Mouse (Mus musculus): ENCODE results near the gene Ncf2. TPM values are rescaled to one million over a fixed set of nuclear protein-coding genes. Genes with fewer than 3 reads are reported as not detected.

The Ncf2 gene
- polyA plus RNA-seq, 1 experiment from 2014 or later, result 2.6 TPM

- WGBS, result 88% methylated on average over 1 of the region's 1 CpGs
- H3K4me1 ChIP-seq (replicated peaks; ENCODE audit: control insufficient read depth, insufficient read depth), result no peaks in the 10 kb centered on the region
- H3K4me2 ChIP-seq (replicated peaks; ENCODE audit: low read depth), result no peak overlapping the region
- no peaks in the 10 kb centered on the region for H3K9me3 ChIP-seq (ENCODE audit: control insufficient read depth, low read length)
- peaks cover 37% of the 10 kb centered on the region for H3K36me3 ChIP-seq (ENCODE audit: control insufficient read depth, insufficient read depth, low read length)
- TF ChIP-seq CTCF (IDR thresholded peaks at IDR 0.05; ENCODE audit: low read depth) (no peak), EP300 (optimal IDR thresholded peaks at IDR 0.05) (no peak)
- no peak overlapping the region for H3K27ac ChIP-seq (replicated peaks)
- DNase-seq (ENCODE audit: low spot score) (no peak), ATAC-seq (ENCODE audit: low FRiP score, low TSS enrichment) (no peak)
- no peak overlapping the region for H3K9ac ChIP-seq (ENCODE audit: low read length)
- no peaks in the 10 kb centered on the region for H3K27me3 ChIP-seq (ENCODE audit: control insufficient read depth, insufficient read depth, low read length)
- H3K4me3 ChIP-seq (ENCODE audit: low read depth, low read length), result no peak overlapping the region
These were observed 44.6 kb downstream of the Ncf2 start for GRCm38 (mm10) chr1:152844634-152845033.

GRCm38 (mm10) chr1:152845211-152845730, 45.3 kb downstream of the Ncf2 start:
- no peak overlapping the region for H3K4me3 ChIP-seq (ENCODE audit: low read depth, low read length)
- no peaks in the 10 kb centered on the region for H3K9me3 ChIP-seq (ENCODE audit: control insufficient read depth, low read length)
- peaks cover 36% of the 10 kb centered on the region for H3K36me3 ChIP-seq (ENCODE audit: control insufficient read depth, insufficient read depth, low read length)
- DNase-seq (ENCODE audit: low spot score) (no peak), ATAC-seq (ENCODE audit: low FRiP score, low TSS enrichment) (no peak)
- H3K4me1 ChIP-seq (replicated peaks; ENCODE audit: control insufficient read depth, insufficient read depth), result no peaks in the 10 kb centered on the region
- H3K27ac ChIP-seq (replicated peaks), result no peak overlapping the region
- TF ChIP-seq CTCF (IDR thresholded peaks at IDR 0.05; ENCODE audit: low read depth), result no peak
- no peak for TF ChIP-seq EP300 (optimal IDR thresholded peaks at IDR 0.05)
- no peak overlapping the region for H3K9ac ChIP-seq (ENCODE audit: low read length)
- no peak overlapping the region for H3K4me2 ChIP-seq (replicated peaks; ENCODE audit: low read depth)
- no peaks in the 10 kb centered on the region for H3K27me3 ChIP-seq (ENCODE audit: control insufficient read depth, insufficient read depth, low read length)
- WGBS, result 74% methylated on average over 3 of the region's 3 CpGs

- Histone ChIP-seq H3K36me3 (ENCODE audit: control insufficient read depth, insufficient read depth, low read length) (peaks cover 42% of the 10 kb centered on the region), H3K9ac (ENCODE audit: low read length) (no peak overlapping the region), H3K4me2 (replicated peaks; ENCODE audit: low read depth) (no peak overlapping the region), H3K27me3 (ENCODE audit: control insufficient read depth, insufficient read depth, low read length) (no peaks in the 10 kb centered on the region), H3K27ac (replicated peaks) (no peak overlapping the region), H3K4me1 (replicated peaks; ENCODE audit: control insufficient read depth, insufficient read depth) (no peaks in the 10 kb centered on the region), H3K9me3 (ENCODE audit: control insufficient read depth, low read length) (no peaks in the 10 kb centered on the region), H3K4me3 (ENCODE audit: low read depth, low read length) (no peak overlapping the region)
- 95% methylated on average over 2 of the region's 2 CpGs for WGBS
- no peak for ATAC-seq (ENCODE audit: low FRiP score, low TSS enrichment)
- TF ChIP-seq CTCF (IDR thresholded peaks at IDR 0.05; ENCODE audit: low read depth) (no peak), EP300 (optimal IDR thresholded peaks at IDR 0.05) (no peak)
- no peak for DNase-seq (ENCODE audit: low spot score)
These were observed 46.9 kb downstream of the Ncf2 start for GRCm38 (mm10) chr1:152846856-152847255.

DNA sequence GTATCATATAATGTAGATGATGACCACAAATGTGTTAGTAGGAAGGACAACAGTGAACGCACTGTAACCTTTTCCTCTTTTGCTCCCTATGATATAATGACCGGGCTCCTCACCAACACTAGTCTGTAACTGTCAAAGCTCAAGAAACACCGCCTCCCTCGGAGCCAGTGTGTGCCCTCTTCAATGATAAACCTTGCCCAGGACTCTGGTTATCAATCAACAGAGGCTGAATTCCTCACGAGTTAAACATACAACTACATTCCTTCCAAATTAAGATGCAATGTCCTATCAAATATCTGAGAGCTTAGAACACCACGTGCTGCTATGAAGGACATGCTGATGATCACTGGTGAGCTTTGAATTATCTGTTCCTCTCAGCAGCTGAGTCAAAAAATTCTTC, 69.9 kb downstream of the Ncf2 start:
- no peak for TF ChIP-seq EP300 (optimal IDR thresholded peaks at IDR 0.05)
- Histone ChIP-seq H3K4me3 (ENCODE audit: low read depth, low read length) (no peak overlapping the region), H3K4me2 (replicated peaks; ENCODE audit: low read depth) (no peak overlapping the region), H3K27me3 (ENCODE audit: control insufficient read depth, insufficient read depth, low read length) (no peaks in the 10 kb centered on the region), H3K9me3 (ENCODE audit: control insufficient read depth, low read length) (no peaks in the 10 kb centered on the region), H3K36me3 (ENCODE audit: control insufficient read depth, insufficient read depth, low read length) (peaks cover 10% of the 10 kb centered on the region; the same call in 1 of the 2 replicates), H3K4me1 (replicated peaks; ENCODE audit: control insufficient read depth, insufficient read depth) (no peaks in the 10 kb centered on the region), H3K27ac (replicated peaks) (no peak overlapping the region), H3K9ac (ENCODE audit: low read length) (no peak overlapping the region)
- whole genome bisulfite sequencing, result 80% methylated on average over 6 of the region's 6 CpGs
- DNase-seq (ENCODE audit: low spot score) (no peak), ATAC-seq (ENCODE audit: low FRiP score, low TSS enrichment) (no peak)

- no peak overlapping the region for H3K4me3 ChIP-seq (ENCODE audit: low read depth, low read length)
- H3K27me3 ChIP-seq (ENCODE audit: control insufficient read depth, insufficient read depth, low read length), result no peaks in the 10 kb centered on the region
- no peaks in the 10 kb centered on the region for H3K9me3 ChIP-seq (ENCODE audit: control insufficient read depth, low read length)
- WGBS, result 63% methylated on average over 3 of the region's 3 CpGs
- no peak for TF ChIP-seq CTCF (IDR thresholded peaks at IDR 0.05; ENCODE audit: low read depth)
- no peak for TF ChIP-seq EP300 (optimal IDR thresholded peaks at IDR 0.05)
- no peaks in the 10 kb centered on the region for H3K4me1 ChIP-seq (replicated peaks; ENCODE audit: control insufficient read depth, insufficient read depth)
- H3K4me2 ChIP-seq (replicated peaks; ENCODE audit: low read depth), result no peak overlapping the region
- peaks cover 7% of the 10 kb centered on the region; the same call in 1 of the 2 replicates for H3K36me3 ChIP-seq (ENCODE audit: control insufficient read depth, insufficient read depth, low read length)
- H3K27ac ChIP-seq (replicated peaks), result no peak overlapping the region
- DNase-seq (ENCODE audit: low spot score), result no peak
- H3K9ac ChIP-seq (ENCODE audit: low read length), result no peak overlapping the region
- no peak for ATAC-seq (ENCODE audit: low FRiP score, low TSS enrichment)
These were observed 71.0 kb downstream of the Ncf2 start for GRCm38 (mm10) chr1:152871031-152871430.

Other genes starting within 250 kb of the Ncf2 start
- gene Apobec4, start 49.6 kb upstream of the Ncf2 start, polyA plus RNA-seq (2015; fragmentation: Nextera tagmentation; extraction: Ambion mirVana), result not detected in 2 replicates
- gene Rgl1, start 33.8 kb upstream of the Ncf2 start, polyA plus RNA-seq (2015; fragmentation: Nextera tagmentation; extraction: Ambion mirVana), result 21.0 and 23.0 TPM in 2 replicates
- 350 and 355 TPM in 2 replicates for gene Arpc5, start 33.7 kb upstream of the Ncf2 start, polyA plus RNA-seq (2015; fragmentation: Nextera tagmentation; extraction: Ambion mirVana)
- gene Smg7, start 102.5 kb downstream of the Ncf2 start, polyA plus RNA-seq (2015; fragmentation: Nextera tagmentation; extraction: Ambion mirVana), result 10.3 and 10.7 TPM in 2 replicates
- gene Nmnat2, start 154.8 kb downstream of the Ncf2 start, polyA plus RNA-seq (2015; fragmentation: Nextera tagmentation; extraction: Ambion mirVana), result 1.2 and 1.3 TPM in 2 replicates